8 mouse cellular contexts compared by ENCODE assay signal in the genomic region with DNA sequence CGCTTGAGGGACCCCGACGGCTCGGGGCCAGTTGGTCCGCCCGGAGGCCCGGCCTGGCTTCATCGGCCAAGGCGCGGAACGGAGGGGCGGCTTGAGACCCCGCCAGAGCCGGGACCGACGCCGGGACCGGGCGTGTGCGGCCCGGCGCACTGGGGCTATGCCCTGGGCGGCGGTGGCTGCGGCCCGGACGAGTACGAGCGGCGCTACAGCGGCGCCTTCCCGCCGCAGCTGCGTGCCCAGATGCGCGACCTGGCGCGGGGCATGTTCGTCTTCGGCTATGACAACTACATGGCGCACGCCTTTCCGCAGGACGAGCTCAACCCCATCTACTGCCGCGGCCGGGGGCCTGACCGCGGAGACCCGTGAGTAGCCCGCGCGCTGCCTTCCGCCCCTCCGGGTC. TPM values are rescaled to one million over a fixed set of nuclear protein-coding genes. Genes with fewer than 3 reads are reported as not detected.
DNase-seq lines count a peak whose midpoint lies in the region; ATAC-seq and TF ChIP-seq lines count a peak whose summit lies in the region.

No protein-coding gene starts in this region.

- peak overlapping the region; percentile 93 for H3K9ac ChIP-seq in heart, embryonic 15.5 days
- H3K9ac ChIP-seq in stomach, postnatal 0 days (ENCODE audit: low read length) = peak overlapping the region; percentile 91

- no peak for TF ChIP-seq EP300 in stomach, postnatal 0 days (optimal IDR thresholded peaks at IDR 0.05)

- H3K36me3 ChIP-seq in heart, embryonic 15.5 days = no peaks in the 10 kb centered on the region; the same call in 1 of the 2 replicates
- 0 out of 2 replicates have a peak, but pooled peaks cover 3% of the 10 kb centered on the region for H3K36me3 ChIP-seq in stomach, postnatal 0 days (ENCODE audit: control insufficient read depth, insufficient read depth, low read length)

- peak; percentile 52 for DNase-seq in cerebellum, adult 11-12 months
- no peak for DNase-seq in cerebellum, adult 11 months
- DNase-seq in CD8-positive naive resting alpha-beta T cell, adult 2 months (ENCODE audit: low read depth in 2 of 2, low spot score in 2 of 2) = peak; percentile 42 to 60
- peak; percentile 55 to 68 for DNase-seq in kidney, postnatal 4 days
- peak; percentile 52 for DNase-seq in stomach, postnatal 0 days (ENCODE audit: low spot score)

- no peak for TF ChIP-seq CTCF in cortical plate, adult 2 months (IDR thresholded peaks at IDR 0.05; ENCODE audit: extremely low read depth, insufficient read depth, low read length)
- no peak for TF ChIP-seq CTCF in stomach, postnatal 0 days (IDR thresholded peaks at IDR 0.05; ENCODE audit: low read depth)

- H3K4me1 ChIP-seq in cortical plate, adult 2 months (ENCODE audit: control insufficient read depth, insufficient read depth, low read length) = peaks cover 1% of the 10 kb centered on the region; the same call in 1 of the 2 replicates
- peaks cover 19% of the 10 kb centered on the region for H3K4me1 ChIP-seq in heart, embryonic 15.5 days (replicated peaks)
- peaks cover 4% of the 10 kb centered on the region for H3K4me1 ChIP-seq in stomach, postnatal 0 days (replicated peaks; ENCODE audit: control insufficient read depth, insufficient read depth)

- ATAC-seq in heart, embryonic 15.5 days (replicated peaks; ENCODE audit: insufficient number of reproducible peaks, insufficient read depth, low FRiP score, low read depth) = peak; percentile 36
- peak; percentile 28 for ATAC-seq in megakaryocyte-erythroid progenitor cell, adult 5-6 weeks (replicated peaks; ENCODE audit: low FRiP score, low TSS enrichment, poor library complexity, severe bottlenecking)
- peak; percentile 30 for ATAC-seq in stomach, postnatal 0 days (ENCODE audit: low FRiP score, low TSS enrichment)

- peak overlapping the region; percentile 81 for H3K4me3 ChIP-seq in cortical plate, adult 2 months (ENCODE audit: insufficient read depth, low read length)
- peak overlapping the region; percentile 91 for H3K4me3 ChIP-seq in heart, embryonic 15.5 days
- peak overlapping the region; percentile 99 for H3K4me3 ChIP-seq in stomach, postnatal 0 days (ENCODE audit: low read depth, low read length)

- H3K9me3 ChIP-seq in heart, embryonic 15.5 days (replicated peaks) = no peaks in the 10 kb centered on the region
- H3K9me3 ChIP-seq in stomach, postnatal 0 days (ENCODE audit: control insufficient read depth, low read length) = no peaks in the 10 kb centered on the region

- peak overlapping the region; percentile 87 for H3K4me2 ChIP-seq in heart, embryonic 15.5 days
- peak overlapping the region; percentile 77 for H3K4me2 ChIP-seq in stomach, postnatal 0 days (replicated peaks; ENCODE audit: low read depth)

- no peak for TF ChIP-seq POLR2A in cortical plate, adult 2 months (IDR thresholded peaks at IDR 0.05; ENCODE audit: extremely low read depth, insufficient read depth, low read length)

- WGBS in heart, embryonic 15.5 days = under 1% methylated on average over 56 of the region's 56 CpGs
- WGBS in stomach, postnatal 0 days = 0% methylated on average over 46 of the region's 56 CpGs

- H3K27ac ChIP-seq in cortical plate, adult 2 months (ENCODE audit: insufficient read depth, low read length) = peak overlapping the region; percentile 81
- peak overlapping the region; percentile 85 for H3K27ac ChIP-seq in heart, embryonic 15.5 days
- peak overlapping the region; percentile 89 for H3K27ac ChIP-seq in stomach, postnatal 0 days (replicated peaks)

- H3K27me3 ChIP-seq in heart, embryonic 15.5 days = no peaks in the 10 kb centered on the region
- H3K27me3 ChIP-seq in stomach, postnatal 0 days (ENCODE audit: control insufficient read depth, insufficient read depth, low read length) = no peaks in the 10 kb centered on the region

RNA-seq across cellular contexts. Expression of a gene that starts 0.4 kb away (rescaled TPM):
- 12.9 and 13.2 TPM in 2 replicates for polyA plus RNA-seq in cortical plate, adult 2 months (2012; rRNA removed)
- polyA plus RNA-seq in heart, embryonic 15.5 days (2015; fragmentation: Nextera tagmentation; extraction: Ambion mirVana) = 10.7 and 15.1 TPM in 2 replicates
- 11.9 and 19.7 TPM in 2 replicates for total RNA-seq in megakaryocyte-erythroid progenitor cell, adult 5-6 weeks (2014; fragmentation: Nextera tagmentation)
- 11.9 and 12.9 TPM in 2 replicates for total RNA-seq in megakaryocyte-erythroid progenitor cell, adult 5-6 weeks (2017)
- 34.8 and 35.8 TPM in 2 replicates for polyA plus RNA-seq in stomach, postnatal 0 days (2015; fragmentation: Nextera tagmentation; extraction: Ambion mirVana)

RNA-seq across cellular contexts. Expression of a gene that starts 46.0 kb away (rescaled TPM):
- 82.1 and 83.6 TPM in 2 replicates for polyA plus RNA-seq in cortical plate, adult 2 months (2012; rRNA removed)
- polyA plus RNA-seq in heart, embryonic 15.5 days (2015; fragmentation: Nextera tagmentation; extraction: Ambion mirVana) = 64.1 and 66.0 TPM in 2 replicates
- 50.7 and 76.2 TPM in 2 replicates for total RNA-seq in megakaryocyte-erythroid progenitor cell, adult 5-6 weeks (2014; fragmentation: Nextera tagmentation)
- 55.7 and 58.4 TPM in 2 replicates for total RNA-seq in megakaryocyte-erythroid progenitor cell, adult 5-6 weeks (2017)
- 57.5 and 60.5 TPM in 2 replicates for polyA plus RNA-seq in stomach, postnatal 0 days (2015; fragmentation: Nextera tagmentation; extraction: Ambion mirVana)
